Mouse (Mus musculus): Measurements from ENCODE around the gene Bri3bp. TPM values are rescaled to one million over a fixed set of nuclear protein-coding genes. Genes with fewer than 3 reads are reported as not detected.
"Not testable (repeated sequence)": the region's sequence is repeated elsewhere in the genome, so short reads cannot be mapped to it uniquely, and the experiment has no call there.

Gene Bri3bp
- polyA plus RNA-seq, 1 experiment: 30.2 TPM

DNA sequence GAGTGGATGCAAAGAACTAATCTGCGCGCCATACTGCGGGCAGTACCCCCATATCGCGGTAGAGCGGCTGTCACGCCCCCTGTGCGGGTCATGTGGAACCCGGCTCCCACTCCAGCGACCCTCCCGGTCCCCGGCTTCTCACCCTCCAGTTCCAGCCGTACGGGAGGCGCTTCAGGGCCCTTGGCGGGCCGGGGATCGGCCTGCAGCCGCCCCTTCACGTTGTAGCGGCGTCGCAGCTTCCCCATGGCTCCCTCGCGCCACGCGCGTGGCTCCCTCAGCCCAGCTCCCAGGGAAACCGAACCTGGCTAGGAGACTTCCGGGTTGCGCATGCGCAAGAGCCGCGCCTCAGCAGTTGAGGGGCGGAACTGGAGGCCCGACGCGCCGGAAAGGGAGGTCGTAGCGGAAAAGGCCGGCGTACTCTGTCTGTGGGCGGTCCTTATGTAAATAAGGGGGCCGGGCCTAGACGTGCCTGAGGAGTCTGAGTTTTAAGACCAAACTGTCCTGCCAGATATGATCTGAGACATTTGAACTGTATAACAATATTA lies 7.5 kb upstream of the Bri3bp start, which contains the start of gene Dhx37:
TSS of gene Dhx37 (minus strand) at position 329 of the 545 bp plus-strand sequence.
- peak; percentile 89 for TF ChIP-seq POLR2A (IDR thresholded peaks at IDR 0.05; ENCODE audit: low read depth, low read length)
- TF ChIP-seq CTCF (IDR thresholded peaks at IDR 0.05; ENCODE audit: borderline replicate concordance, insufficient read depth, low read length): no peak
- Histone ChIP-seq H3K4me3 (ENCODE audit: insufficient read depth, low read length) (peak within 1 kb of the TSS; percentile 93), H3K4me1 (ENCODE audit: control insufficient read depth, insufficient read depth, low read length) (peaks cover 6% of the 10 kb centered on the region; the same call in 1 of the 2 replicates), H3K27ac (ENCODE audit: insufficient read depth, low read length) (no peak within 1 kb of the TSS)

DNA sequence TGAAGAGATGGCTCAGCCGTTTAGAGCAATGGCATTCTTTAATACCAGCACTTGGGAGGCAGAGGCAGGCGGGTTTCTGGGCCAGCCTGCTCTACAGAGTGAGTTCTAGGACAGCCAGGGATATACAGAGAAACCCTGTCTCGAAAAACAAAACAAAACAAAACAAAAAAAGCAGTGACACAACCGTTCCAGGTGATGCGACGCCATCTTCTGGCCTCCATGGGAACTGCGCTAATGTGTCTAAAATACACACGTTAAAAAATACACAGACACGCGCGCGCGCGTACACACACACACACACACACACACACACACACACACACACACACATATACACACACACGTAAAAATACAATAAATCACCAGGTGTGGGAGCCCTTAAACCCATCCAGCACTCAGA lies 7.0 kb upstream of the Bri3bp start:
- H3K4me3 ChIP-seq (ENCODE audit: insufficient read depth, low read length): not testable (repeated sequence)

DNA sequence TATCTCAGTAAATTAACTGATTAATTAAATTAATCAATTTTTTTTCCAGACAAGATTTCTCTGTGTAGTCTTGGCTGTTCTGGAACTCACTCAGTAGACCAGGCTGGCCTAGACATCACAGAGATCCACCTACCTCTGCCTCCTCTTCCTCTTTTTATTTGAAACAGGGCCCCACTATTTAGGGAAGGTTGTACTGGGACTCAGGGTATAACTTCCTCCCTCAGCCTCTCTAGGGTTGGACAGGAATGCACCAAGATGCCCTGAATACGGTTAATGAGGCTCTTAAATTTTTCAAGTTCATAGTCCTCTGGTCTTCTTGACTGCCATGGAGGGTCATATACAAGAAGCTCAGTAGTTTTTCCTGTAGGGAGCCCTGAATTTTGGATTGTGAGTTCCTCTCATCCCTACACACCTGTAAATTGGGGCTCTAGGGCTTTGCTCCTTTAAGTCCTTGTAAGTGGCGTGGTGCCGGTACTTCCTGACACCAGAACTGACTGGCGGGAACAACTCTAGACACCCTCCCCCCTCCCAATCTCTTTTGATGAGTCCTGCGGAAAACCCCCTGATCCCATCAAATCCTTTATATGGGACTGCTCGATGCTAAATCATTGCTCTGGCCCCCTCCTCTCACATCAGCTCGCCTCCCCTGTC lies 660 bp upstream of the Bri3bp start:
- peak overlapping the region; percentile 98 for H3K4me3 ChIP-seq (ENCODE audit: insufficient read depth, low read length)
- H3K27ac ChIP-seq (ENCODE audit: insufficient read depth, low read length): no peak overlapping the region
- TF ChIP-seq CTCF (IDR thresholded peaks at IDR 0.05; ENCODE audit: borderline replicate concordance, insufficient read depth, low read length): no peak
- TF ChIP-seq POLR2A (IDR thresholded peaks at IDR 0.05; ENCODE audit: low read depth, low read length): no peak
- H3K4me1 ChIP-seq (ENCODE audit: control insufficient read depth, insufficient read depth, low read length): no peaks in the 10 kb centered on the region; the same call in 1 of the 2 replicates

More for the DNA sequence above, 7.0 kb upstream of the Bri3bp start:
- not testable (repeated sequence) for H3K4me1 ChIP-seq (ENCODE audit: control insufficient read depth, insufficient read depth, low read length); H3K27ac ChIP-seq (ENCODE audit: insufficient read depth, low read length)

DNA sequence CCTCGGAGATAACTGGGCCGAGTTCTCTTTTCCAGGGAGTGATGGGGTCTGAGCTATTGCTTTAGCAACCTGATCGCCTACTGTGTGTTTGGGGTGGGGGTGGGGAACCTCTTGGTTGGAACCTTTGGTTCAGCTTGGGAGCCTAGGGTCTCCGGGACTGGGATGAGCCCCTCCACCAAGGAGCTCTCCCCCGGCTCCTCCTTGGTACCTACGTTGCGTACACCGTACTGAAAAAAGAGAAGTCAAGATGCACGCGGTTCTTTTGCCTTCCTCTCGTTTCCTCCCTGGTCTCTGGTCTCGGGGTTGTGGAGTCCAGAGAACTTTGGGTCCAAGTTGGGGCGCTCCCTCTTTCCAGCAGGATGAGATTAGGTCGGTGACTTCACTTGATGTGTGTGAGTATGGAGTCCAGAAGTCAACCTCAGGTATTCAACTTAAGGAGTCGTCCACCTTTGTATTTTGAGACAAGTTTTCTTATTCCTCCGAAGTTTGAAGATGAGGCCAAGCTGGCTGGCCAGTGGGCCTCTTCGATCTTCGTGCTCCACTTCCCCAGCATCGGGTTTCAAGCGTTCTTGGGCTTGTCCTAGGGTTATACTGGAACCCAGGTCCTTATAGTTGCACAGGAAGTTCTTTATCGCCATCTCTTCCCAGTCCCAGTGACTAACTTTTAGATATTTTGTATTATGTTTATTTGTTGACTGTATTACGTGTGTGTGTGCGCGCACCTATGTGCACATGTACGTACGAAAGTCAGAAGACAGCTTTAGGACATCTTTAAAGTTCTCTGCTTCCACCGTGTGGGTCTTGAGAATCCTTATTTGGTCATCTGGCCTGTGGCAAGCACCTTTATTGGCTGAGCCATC lies 998 bp downstream of the Bri3bp start:
- H3K4me3 ChIP-seq (ENCODE audit: insufficient read depth, low read length): peak overlapping the region; percentile 98
- H3K4me1 ChIP-seq (ENCODE audit: control insufficient read depth, insufficient read depth, low read length): no peaks in the 10 kb centered on the region; the same call in 1 of the 2 replicates
- TF ChIP-seq POLR2A (IDR thresholded peaks at IDR 0.05; ENCODE audit: low read depth, low read length) (no peak), CTCF (IDR thresholded peaks at IDR 0.05; ENCODE audit: borderline replicate concordance, insufficient read depth, low read length) (no peak)
- H3K27ac ChIP-seq (ENCODE audit: insufficient read depth, low read length): no peak overlapping the region

DNA sequence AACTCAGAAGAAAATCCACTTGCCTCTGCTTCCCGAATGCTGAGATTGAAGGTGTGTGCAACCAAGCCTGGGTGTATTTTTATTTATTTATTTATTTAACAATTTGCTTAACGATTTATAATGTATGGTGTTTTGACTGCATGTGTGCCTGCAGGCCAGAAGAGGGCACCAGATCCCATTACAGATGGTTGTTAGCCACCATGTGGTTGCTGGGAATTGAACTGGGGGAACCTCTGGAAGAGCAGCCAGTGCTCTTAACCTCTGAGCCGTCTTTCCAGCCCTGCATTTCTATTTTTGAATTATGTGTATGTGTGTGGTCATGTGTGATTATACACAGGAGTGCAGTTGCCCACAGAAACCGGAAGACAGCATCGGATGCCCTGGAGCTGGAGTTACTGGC lies 2.0 kb downstream of the Bri3bp start:
- TF ChIP-seq POLR2A (IDR thresholded peaks at IDR 0.05; ENCODE audit: low read depth, low read length) (no peak), CTCF (IDR thresholded peaks at IDR 0.05; ENCODE audit: borderline replicate concordance, insufficient read depth, low read length) (no peak)
- no peaks in the 10 kb centered on the region; the same call in 1 of the 2 replicates for H3K4me1 ChIP-seq (ENCODE audit: control insufficient read depth, insufficient read depth, low read length)
- no peak overlapping the region for H3K4me3 ChIP-seq (ENCODE audit: insufficient read depth, low read length)
- H3K27ac ChIP-seq (ENCODE audit: insufficient read depth, low read length): no peak overlapping the region

DNA sequence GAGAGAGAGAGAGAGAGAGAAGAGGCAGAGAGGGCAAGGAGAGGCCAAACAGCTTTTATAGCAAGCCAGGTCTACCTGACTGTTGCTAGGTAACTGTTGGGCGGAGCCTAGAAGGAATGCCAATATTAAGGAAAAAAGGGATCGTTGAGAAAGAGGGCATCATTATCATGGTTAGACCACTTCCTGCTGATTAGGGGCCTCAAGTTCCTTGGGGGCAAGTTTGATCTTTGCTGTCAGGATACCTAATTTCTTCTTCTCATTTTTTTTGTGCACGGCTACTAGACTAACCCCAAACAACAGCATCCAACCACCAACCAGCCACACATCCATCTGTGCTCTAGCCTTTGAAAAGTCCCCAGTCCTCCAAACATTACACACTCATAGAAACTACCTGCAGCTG lies 2.5 kb downstream of the Bri3bp start:
- TF ChIP-seq POLR2A (IDR thresholded peaks at IDR 0.05; ENCODE audit: low read depth, low read length): no peak
- no peak for TF ChIP-seq CTCF (IDR thresholded peaks at IDR 0.05; ENCODE audit: borderline replicate concordance, insufficient read depth, low read length)
- H3K4me1 ChIP-seq (ENCODE audit: control insufficient read depth, insufficient read depth, low read length): peaks cover 5% of the 10 kb centered on the region; the same call in 1 of the 2 replicates
- no peak overlapping the region for H3K27ac ChIP-seq (ENCODE audit: insufficient read depth, low read length)
- H3K4me3 ChIP-seq (ENCODE audit: insufficient read depth, low read length): no peak overlapping the region

DNA sequence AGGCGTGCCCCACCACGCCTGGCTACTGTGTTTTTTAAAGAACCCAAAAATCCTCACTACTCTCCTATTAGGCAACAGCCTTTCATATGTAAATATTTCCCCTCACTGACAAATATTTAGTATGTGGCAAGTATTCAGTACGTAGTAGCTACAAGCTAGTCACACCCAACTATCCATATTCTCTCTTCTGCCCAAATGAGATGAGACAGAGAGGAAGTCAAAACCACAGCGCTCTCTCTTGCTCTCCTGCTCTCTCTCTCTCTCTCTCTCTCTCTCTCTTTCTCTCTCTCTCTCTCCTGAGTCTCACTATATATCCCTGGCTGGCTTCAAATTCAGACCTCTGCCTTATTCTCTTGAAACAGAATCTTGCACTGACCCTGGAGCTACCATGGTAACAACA lies 3.2 kb downstream of the Bri3bp start:
- TF ChIP-seq CTCF (IDR thresholded peaks at IDR 0.05; ENCODE audit: borderline replicate concordance, insufficient read depth, low read length) (no peak), POLR2A (IDR thresholded peaks at IDR 0.05; ENCODE audit: low read depth, low read length) (no peak)

DNA sequence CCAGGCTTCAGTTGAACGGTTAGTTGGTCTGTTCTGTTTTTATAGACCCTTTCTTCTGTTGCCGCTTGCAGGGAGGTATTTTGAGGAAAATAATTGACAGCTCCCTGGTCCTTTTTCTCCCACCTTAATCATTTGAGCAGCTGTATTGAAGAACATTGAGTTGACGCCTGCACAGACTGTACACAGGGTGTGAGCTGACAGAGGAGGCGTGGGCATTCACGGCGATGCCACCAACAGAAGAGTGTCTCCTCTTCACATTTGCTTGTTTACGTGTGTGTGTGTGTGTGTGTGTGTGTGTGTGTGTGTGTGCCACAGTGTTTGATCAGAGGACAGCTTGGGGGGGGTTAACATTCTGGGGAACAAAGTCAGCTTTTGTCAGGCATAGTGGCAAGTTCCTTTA lies 5.0 kb downstream of the Bri3bp start:
- peaks cover 7% of the 10 kb centered on the region; the same call in 1 of the 2 replicates for H3K4me1 ChIP-seq (ENCODE audit: control insufficient read depth, insufficient read depth, low read length)
- H3K4me3 ChIP-seq (ENCODE audit: insufficient read depth, low read length): no peak overlapping the region
- no peak overlapping the region for H3K27ac ChIP-seq (ENCODE audit: insufficient read depth, low read length)
- no peak for TF ChIP-seq CTCF (IDR thresholded peaks at IDR 0.05; ENCODE audit: borderline replicate concordance, insufficient read depth, low read length)
- no peak for TF ChIP-seq POLR2A (IDR thresholded peaks at IDR 0.05; ENCODE audit: low read depth, low read length)

More for the DNA sequence above, 3.2 kb downstream of the Bri3bp start:
- Histone ChIP-seq H3K27ac (ENCODE audit: insufficient read depth, low read length) (no peak overlapping the region), H3K4me1 (ENCODE audit: control insufficient read depth, insufficient read depth, low read length) (peaks cover 7% of the 10 kb centered on the region; the same call in 1 of the 2 replicates), H3K4me3 (ENCODE audit: insufficient read depth, low read length) (no peak overlapping the region)

DNA sequence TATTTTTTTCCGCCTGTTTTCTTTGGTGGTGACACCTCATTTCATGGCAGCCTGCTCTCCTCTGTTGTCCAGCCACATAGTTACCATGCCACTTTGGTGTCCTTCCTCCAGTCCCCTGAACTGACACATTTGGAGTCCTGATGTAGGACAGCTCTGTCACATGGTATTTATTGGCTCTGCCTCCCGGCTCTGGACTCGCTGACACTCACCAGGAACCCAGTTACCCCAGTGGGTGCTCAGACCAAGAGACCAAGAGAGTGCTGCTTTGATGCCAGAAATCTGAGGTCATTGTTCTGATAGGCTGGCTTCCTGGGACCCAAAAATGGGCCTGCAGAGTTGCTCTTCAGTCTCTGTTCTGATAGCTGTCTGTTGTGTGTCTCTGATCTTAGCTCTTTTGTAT lies 6.7 kb downstream of the Bri3bp start:
- H3K4me3 ChIP-seq (ENCODE audit: insufficient read depth, low read length): no peak overlapping the region
- no peak overlapping the region for H3K27ac ChIP-seq (ENCODE audit: insufficient read depth, low read length)
- TF ChIP-seq CTCF (IDR thresholded peaks at IDR 0.05; ENCODE audit: borderline replicate concordance, insufficient read depth, low read length): no peak
- no peak for TF ChIP-seq POLR2A (IDR thresholded peaks at IDR 0.05; ENCODE audit: low read depth, low read length)

More for the DNA sequence above, 6.7 kb downstream of the Bri3bp start:
- H3K4me1 ChIP-seq (ENCODE audit: control insufficient read depth, insufficient read depth, low read length): peaks cover 7% of the 10 kb centered on the region; the same call in 1 of the 2 replicates
